Mouse (Mus musculus) megakaryocyte, adult 5-6 weeks (primary cell): ENCODE data around the gene Ipo13. TPM values are rescaled to one million over a fixed set of nuclear protein-coding genes. Genes with fewer than 3 reads are reported as not detected.

Source experiments
- ATAC-seq: 2 replicates; pipeline ENCODE4 v1.8.0; 2016; ENCODE audit warnings: mild to moderate bottlenecking, inconsistent platforms; ENCODE audit not compliant: poor library complexity, severe bottlenecking
- total RNA-seq, 2 experiments: library from RNA; stranded (forward) in 1 of 2; stranded (reverse) in 1 of 2; fragments of 153-499, 151-499 nt in 1 of 2; fragments of 221-1000, 200-1000 nt in 1 of 2; gene quantifications; 2 replicates each; pipeline versions ENCODE4 v1.2.3 to v1.2.4; 2015 to 2017

Ipo13 gene
- total RNA-seq, 2 experiments from 2014 or later: 8.7 to 15.5 TPM

DNA sequence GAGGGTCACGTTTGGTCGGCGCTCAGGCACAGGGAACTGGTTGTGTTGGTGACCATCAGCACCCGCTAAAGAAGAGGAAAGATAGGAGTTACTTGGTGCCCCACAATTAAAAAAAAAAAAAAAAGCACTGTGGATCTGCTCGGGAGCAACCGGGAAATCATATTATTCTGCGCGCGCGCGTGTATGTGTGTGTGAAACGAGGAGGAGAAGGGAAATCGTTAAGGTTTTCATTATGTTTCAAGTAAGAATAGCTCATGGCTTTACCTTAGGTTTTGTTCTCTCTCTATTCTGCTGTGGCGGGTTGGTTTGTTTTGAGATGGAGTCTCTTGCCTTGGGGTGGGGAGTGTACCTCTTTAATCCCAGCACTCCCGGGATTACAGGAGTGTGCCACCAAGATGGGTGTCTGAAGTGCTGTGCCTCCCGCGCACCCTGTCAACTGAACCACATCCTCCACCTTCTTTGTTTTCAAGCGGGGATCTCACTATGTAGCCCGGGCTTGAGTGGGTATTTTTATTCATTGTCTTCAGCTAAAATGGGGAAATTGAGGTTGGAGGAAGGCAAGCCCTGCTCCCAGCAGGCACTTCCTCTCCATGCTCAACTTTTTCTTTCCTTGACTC lies 798 bp upstream of the Ipo13 start:
- peak; percentile 16; the same call in 1 of the 2 replicates for ATAC-seq

- ATAC-seq: no peak
Observed at GRCm38 (mm10) chr4:117914031-117914430, 768 bp downstream of the Ipo13 start.

GRCm38 (mm10) chr4:117913421-117913820 lies 1.4 kb downstream of the Ipo13 start:
- ATAC-seq: no peak

DNA sequence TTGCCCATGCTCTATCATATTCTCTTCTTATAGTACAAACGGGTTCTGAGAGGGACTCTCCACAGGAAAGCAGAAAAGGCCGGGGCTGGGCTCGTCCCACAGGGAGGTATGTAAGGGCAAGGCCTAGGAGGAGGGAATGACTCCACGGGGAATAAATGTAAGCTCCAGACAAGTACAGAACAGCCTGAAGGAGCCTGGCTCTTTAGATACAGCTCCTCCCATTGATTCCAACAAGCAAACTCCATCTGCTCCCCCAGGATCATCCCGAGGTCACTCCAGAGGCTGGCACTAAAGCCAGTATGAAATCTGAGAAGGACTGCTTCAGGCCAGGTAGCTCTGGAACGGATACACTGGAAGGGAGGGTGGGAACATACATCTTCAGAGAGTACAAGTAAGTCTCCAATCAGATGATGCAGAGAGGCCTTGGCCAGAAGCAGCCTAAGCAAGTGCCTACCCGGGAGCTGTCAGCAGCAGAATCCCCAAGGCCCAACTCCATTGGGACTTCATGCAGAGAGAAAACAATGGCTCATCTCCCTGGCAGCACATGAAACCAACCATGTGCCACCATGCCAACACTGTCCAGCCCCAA lies 2.0 kb downstream of the Ipo13 start:
- no peak for ATAC-seq

GRCm38 (mm10) chr4:117912131-117912561 lies 2.7 kb downstream of the Ipo13 start:
- no peak for ATAC-seq

- ATAC-seq: no peak
Observed at GRCm38 (mm10) chr4:117908834-117909453, 5.9 kb downstream of the Ipo13 start.

GRCm38 (mm10) chr4:117906196-117906595 lies 8.6 kb downstream of the Ipo13 start:
- ATAC-seq: no peak

DNA sequence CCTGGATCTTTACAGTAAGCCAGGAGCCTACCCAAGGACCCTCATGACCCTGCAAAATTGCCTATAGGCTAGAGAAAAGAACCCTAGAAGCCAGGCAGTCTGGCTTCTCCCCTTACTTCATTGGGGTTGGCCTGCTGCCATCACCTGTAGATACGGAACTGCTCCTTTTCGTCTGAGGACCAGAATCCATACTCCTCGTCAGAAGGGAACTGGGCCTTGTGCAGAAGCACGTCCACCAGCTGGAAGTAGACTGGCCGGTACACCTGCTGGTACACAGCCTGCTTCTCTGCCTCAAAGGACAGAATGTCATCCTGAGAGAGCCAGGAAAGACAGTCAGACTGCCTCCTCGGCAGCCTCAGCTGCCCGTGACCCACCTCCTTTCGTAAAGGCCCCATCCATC lies 10.0 kb downstream of the Ipo13 start:
- no peak for ATAC-seq

GRCm38 (mm10) chr4:117904094-117904493 lies 10.7 kb downstream of the Ipo13 start:
- ATAC-seq: no peak

- no peak for ATAC-seq
Observed at GRCm38 (mm10) chr4:117898111-117898510, 16.7 kb downstream of the Ipo13 start.

DNA sequence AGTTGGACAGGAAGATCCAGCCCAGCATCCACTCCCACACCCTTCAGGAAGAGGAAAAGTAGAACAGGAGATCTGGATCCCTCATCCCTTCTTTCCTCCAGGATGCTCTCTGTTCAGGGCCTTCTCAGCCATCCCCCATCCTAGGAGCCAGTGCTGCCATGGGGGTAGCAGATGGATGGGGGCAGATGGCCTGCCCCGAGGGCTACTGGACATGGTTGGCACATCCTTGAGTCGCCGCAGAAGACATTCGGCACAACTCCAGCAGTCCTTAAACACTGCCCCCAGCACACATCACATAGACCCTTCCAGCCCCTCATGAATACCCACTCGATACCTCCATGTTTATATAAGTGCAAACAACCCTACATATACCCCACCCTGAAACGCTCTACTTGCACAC lies 18.8 kb downstream of the Ipo13 start:
- ATAC-seq: no peak

DNA sequence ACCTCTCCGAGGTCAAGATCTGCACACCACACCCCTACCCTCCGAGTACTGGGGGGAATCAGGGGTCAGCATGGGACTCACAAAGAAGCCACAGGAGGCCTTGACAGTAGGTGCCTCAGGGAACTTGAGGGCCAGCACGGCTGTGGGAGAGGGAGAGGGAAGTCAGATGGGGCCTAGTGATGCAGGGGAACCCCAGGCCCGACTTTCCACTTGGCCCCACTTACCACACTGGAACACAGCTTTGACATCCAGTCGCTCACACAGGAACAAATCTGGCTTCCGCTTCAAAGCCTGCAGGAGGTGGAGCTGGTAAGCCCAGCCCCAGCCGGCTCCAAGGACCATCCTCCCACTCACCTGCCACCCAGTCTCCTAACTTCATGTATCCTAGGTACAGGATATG lies 19.5 kb downstream of the Ipo13 start:
- no peak for ATAC-seq

DNA sequence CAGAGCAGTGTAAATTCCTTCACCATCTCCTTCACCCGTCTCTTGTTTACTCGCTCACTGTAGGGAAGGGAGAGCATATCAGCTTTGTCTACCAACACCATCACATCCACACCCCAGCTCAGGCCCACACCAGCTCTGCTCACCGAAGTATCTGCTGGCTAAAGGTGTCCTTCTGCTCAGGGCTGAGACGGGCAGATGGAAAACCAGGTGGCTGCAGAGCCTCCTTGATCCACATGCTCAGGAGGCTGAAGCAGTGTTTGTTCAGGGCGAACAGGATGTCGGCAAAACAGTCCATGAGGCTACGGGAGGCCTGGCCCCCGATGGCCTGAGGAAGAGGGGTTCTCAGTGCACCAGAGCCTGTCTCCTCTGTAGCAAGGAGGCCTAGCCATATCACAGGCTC lies 20.2 kb downstream of the Ipo13 start:
- no peak for ATAC-seq

DNA sequence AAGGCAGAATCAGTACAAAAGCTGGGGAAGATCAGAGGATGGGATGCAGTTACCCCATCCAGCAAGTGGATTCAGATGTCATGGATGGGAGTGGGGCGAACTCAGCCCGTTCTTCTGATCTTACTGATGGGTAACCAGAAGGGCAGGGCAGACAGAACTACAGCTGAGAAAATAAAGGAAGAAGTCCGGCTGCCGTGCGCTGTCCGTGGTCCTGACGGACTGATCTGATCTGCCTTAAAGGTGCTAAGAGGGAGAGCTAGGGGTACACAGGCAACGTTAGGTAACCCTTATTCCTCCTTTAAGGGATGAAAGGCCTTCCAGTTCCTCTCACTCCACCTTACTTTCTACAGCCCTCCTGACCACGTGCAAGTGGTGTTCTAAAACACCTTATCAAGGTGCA lies 21.4 kb downstream of the Ipo13 start:
- no peak for ATAC-seq

DNA sequence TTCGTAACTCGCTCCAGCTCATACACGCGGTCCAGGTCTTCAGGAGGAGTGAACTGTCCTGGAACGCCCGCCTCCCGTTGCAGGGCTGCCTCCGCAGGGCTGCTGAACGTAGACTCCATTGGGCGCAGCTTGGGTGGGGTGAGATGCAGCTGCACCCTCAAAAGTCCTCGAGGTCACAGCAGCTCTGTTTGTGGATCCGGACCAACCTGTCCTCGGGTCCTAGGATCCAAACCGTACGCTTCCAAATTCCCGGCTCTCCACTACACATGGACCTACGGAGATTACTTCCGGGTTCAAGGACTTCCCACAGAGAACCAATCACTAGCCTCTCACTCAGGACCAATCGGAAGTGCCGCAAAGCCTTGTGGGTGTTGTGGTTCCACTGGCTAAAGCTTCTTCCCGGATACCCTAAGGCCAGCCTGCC lies 23.0 kb downstream of the Ipo13 start, which contains the start of gene Dph2:
TSS of gene Dph2 (minus strand) at position 295 of the 424 bp plus-strand sequence.
- peak; percentile 89 for ATAC-seq

DNA sequence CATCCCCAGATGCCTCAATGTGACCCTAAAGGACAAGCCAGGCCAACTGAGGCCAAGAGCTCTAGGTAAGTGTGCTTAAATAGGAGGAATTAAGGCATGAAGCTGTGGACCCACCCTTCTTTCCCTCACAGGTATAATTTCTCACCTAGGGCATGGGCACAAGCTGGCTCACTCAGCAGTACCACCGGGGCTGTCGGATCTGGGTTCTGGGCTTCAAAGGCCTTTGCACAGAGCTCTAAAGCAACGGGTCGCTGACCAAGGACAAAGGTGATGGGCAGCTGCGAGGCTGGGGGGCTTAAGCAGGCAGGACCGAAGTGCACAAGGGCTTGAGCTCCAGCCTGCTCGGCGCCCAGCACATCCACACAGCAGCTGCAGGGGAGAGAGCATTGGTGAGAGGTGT lies 24.0 kb downstream of the Ipo13 start:
- ATAC-seq: no peak

GRCm38 (mm10) chr4:117890031-117890430 lies 24.8 kb downstream of the Ipo13 start:
- ATAC-seq: no peak

- no peak for ATAC-seq
Observed at GRCm38 (mm10) chr4:117889471-117889870, 25.3 kb downstream of the Ipo13 start.

- ATAC-seq: no peak
Observed at GRCm38 (mm10) chr4:117887920-117888319, 26.9 kb downstream of the Ipo13 start.

DNA sequence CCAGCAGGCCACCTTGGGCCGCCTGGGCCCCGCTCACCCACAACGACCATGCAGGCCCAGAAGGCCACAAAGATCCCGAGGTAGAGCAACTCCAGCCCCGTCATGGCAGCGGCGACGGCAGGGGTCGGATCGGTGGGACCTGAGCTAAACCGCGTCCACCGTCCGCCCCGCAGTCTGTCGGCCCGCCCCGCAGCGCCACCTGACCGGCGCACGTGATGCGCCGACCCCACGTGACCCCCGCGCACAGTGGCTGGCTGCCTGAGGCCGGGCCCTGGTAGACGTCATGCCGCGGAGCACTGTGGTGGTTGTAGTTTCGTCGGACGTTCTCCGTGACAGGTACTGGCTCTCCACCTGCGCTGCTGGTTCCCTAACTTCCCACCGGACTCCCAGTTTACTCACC lies 27.7 kb downstream of the Ipo13 start, which contains the start of gene Atp6v0b:
TSS of gene Atp6v0b (minus strand) at position 201 of the 400 bp plus-strand sequence.
- ATAC-seq: peak; percentile 75

DNA sequence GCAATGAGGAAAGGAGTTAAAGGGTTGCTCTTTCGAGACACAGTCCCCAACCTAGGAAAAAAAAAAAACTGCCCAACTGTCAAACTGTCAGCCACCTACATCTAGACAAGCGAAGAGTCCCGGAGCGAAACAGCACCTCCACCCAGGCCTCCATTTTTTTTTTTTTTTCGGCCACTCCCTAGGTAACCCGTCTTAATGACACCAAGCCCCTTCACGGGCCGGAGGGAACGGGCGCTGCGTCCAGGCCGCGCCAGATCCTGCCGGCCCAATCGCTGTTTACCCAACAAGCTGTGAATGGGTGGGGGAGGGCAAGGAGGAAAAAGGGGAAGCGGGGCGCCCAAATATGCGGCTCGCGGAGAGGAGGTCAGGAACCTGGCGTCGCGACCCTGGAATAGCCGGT lies 28.2 kb downstream of the Ipo13 start:
- peak; percentile 64 for ATAC-seq

- ATAC-seq: no peak
Observed at GRCm38 (mm10) chr4:117885994-117886393, 28.8 kb downstream of the Ipo13 start.
